Mouse (Mus musculus): Measurements from ENCODE around the gene Il21r. TPM values are rescaled to one million over a fixed set of nuclear protein-coding genes. Genes with fewer than 3 reads are reported as not detected.

Gene Il21r
- polyA plus RNA-seq, 1 experiment = 0.59 TPM

DNA sequence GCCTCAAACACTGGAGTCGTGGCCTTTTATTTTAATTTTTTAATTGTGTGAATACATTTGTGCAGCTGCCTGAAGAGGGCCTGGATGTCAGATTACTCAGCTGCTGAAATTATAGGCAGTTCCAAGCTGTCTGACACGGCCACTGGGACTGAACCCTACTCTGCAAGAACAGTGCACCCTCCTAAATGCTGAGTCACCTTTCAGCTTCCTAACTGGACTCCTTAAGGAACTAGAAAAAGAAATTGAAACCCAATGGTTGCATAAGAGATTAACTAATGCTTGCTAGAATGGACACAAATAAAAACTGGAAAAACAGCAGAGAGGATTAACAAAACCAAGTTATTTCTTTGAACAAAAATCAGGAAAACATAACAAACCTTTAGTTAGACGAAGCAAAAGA lies 6.8 kb upstream of the Il21r start:
- no peaks in the 10 kb centered on the region for H3K36me3 ChIP-seq (ENCODE audit: control insufficient read depth, insufficient read depth)
- no peak overlapping the region for H3K4me3 ChIP-seq
- H3K79me2 ChIP-seq (ENCODE audit: control insufficient read depth, insufficient read depth) = no peaks in the 10 kb centered on the region
- H3K27me3 ChIP-seq (ENCODE audit: control insufficient read depth, insufficient read depth, insufficient read length) = no peaks in the 10 kb centered on the region
- no peak overlapping the region for H3K4me2 ChIP-seq (ENCODE audit: low read depth)
- H3ac ChIP-seq (ENCODE audit: control insufficient read depth, insufficient read length) = no peak overlapping the region
- TF ChIP-seq TCF3 (IDR thresholded peaks at IDR 0.05; ENCODE audit: insufficient read length, low read depth) = no peak
- no peak for TF ChIP-seq REST (IDR thresholded peaks at IDR 0.05; ENCODE audit: insufficient read depth, insufficient read length)
- TF ChIP-seq CEBPB (IDR thresholded peaks at IDR 0.05; ENCODE audit: insufficient read depth, poor library complexity, severe bottlenecking) = no peak
- no peak for TF ChIP-seq TCF12 (IDR thresholded peaks at IDR 0.05; ENCODE audit: insufficient read depth, poor library complexity, severe bottlenecking)
- TF ChIP-seq E2F4 (IDR thresholded peaks at IDR 0.05; ENCODE audit: insufficient read depth) = no peak
- TF ChIP-seq SRF (IDR thresholded peaks at IDR 0.05; ENCODE audit: control insufficient read depth, insufficient read length, low read depth) = no peak
- TF ChIP-seq POLR2A (IDR thresholded peaks at IDR 0.05; ENCODE audit: insufficient read length, low read depth) = no peak
- TF ChIP-seq POLR2AphosphoS2 (IDR thresholded peaks at IDR 0.05; ENCODE audit: insufficient read length, low read depth) = no peak
- TF ChIP-seq USF1 (IDR thresholded peaks at IDR 0.05; ENCODE audit: low read depth) = no peak
- TF ChIP-seq MAX (IDR thresholded peaks at IDR 0.05; ENCODE audit: low read depth) = no peak
- no peak for TF ChIP-seq MYOD1 (IDR thresholded peaks at IDR 0.05; ENCODE audit: control insufficient read depth in 1 of 3, insufficient read length in 2 of 3, low read depth in 2 of 3)

DNA sequence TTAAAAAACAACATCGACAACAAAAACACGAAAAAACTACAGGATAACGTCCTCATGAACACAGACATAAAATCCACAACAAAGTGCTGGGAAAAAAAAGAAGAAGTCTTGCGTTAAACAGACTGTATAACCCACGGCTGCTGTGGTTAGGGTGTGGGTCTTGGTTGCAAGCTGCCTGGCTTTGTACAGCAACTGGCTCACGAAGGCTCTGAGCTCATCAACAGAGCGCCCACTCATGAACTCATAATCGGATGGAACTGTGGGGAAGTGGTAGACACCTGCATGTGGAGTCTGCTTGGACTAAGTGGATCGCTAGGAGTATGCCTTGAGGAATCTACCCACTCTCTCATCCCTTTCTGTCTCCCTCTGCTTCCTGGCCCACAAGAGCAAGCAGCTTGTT lies 6.1 kb upstream of the Il21r start:
- no peak for TF ChIP-seq E2F4 (IDR thresholded peaks at IDR 0.05; ENCODE audit: insufficient read depth)
- TF ChIP-seq POLR2AphosphoS2 (IDR thresholded peaks at IDR 0.05; ENCODE audit: insufficient read length, low read depth) = no peak
- no peak for TF ChIP-seq SRF (IDR thresholded peaks at IDR 0.05; ENCODE audit: control insufficient read depth, insufficient read length, low read depth)
- TF ChIP-seq TCF3 (IDR thresholded peaks at IDR 0.05; ENCODE audit: insufficient read length, low read depth) = no peak
- no peak for TF ChIP-seq TCF12 (IDR thresholded peaks at IDR 0.05; ENCODE audit: insufficient read depth, poor library complexity, severe bottlenecking)
- no peak for TF ChIP-seq MYOG (IDR thresholded peaks at IDR 0.05; ENCODE audit: control insufficient read depth in 1 of 3, insufficient read depth in 1 of 3, insufficient read length in 2 of 3, low read depth in 2 of 3)
- TF ChIP-seq REST (IDR thresholded peaks at IDR 0.05; ENCODE audit: insufficient read depth, insufficient read length) = no peak
- no peak for TF ChIP-seq POLR2A (IDR thresholded peaks at IDR 0.05; ENCODE audit: insufficient read length, low read depth)
- TF ChIP-seq MAX (IDR thresholded peaks at IDR 0.05; ENCODE audit: low read depth) = no peak
- no peak for TF ChIP-seq USF1 (IDR thresholded peaks at IDR 0.05; ENCODE audit: low read depth)
- no peak for TF ChIP-seq CEBPB (IDR thresholded peaks at IDR 0.05; ENCODE audit: insufficient read depth, poor library complexity, severe bottlenecking)
- TF ChIP-seq MYOD1 (IDR thresholded peaks at IDR 0.05; ENCODE audit: control insufficient read depth in 1 of 3, insufficient read length in 2 of 3, low read depth in 2 of 3) = no peak
- Histone ChIP-seq H3K79me2 (ENCODE audit: control insufficient read depth, insufficient read depth) (no peaks in the 10 kb centered on the region), H3K36me3 (ENCODE audit: control insufficient read depth, insufficient read depth) (no peaks in the 10 kb centered on the region), H3K27me3 (ENCODE audit: control insufficient read depth, insufficient read depth, insufficient read length) (no peaks in the 10 kb centered on the region), H3K4me3 (no peak overlapping the region), H3K4me2 (ENCODE audit: low read depth) (no peak overlapping the region), H3ac (ENCODE audit: control insufficient read depth, insufficient read length) (no peak overlapping the region)

DNA sequence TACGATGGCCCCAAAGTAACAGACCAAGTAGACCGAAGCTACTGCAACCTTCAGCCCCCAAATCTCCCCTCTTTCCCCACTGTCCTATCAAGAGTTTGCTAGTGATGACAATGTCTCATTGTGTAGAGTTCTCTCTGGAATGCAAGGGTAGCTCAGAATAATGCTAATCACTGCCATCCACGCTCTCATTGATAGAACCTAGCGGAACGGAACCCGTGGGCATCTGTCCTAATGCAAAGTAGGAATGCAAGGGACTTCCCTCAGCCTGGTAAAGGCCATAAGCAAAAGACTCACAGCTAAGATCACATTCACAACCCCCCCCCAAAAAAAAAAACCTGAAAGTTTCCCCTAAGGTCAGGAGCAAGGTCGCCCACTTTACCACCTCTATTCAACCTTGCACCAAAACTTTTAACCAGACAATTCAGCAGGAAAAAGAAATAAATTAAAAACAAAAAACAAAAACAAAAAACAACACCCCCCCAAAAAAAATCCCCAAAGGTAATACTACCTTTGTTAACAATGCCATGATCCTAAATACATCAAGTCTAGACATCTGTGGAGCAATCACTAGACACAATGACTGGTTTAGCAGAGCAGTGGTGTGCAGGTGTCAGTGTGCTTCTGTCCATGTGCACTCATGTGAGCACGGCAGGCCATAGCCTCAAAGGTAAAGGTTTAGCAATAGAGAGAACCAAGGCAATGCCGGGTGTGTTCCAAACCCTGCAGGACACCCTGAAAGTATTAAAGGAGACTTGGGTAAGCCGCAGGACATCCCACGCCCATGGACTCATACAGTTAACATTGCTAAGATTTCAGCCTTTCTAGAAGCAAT lies 5.5 kb upstream of the Il21r start:
- Histone ChIP-seq H3ac (ENCODE audit: control insufficient read depth, insufficient read length) (no peak overlapping the region), H3K4me2 (ENCODE audit: low read depth) (no peak overlapping the region), H3K79me2 (ENCODE audit: control insufficient read depth, insufficient read depth) (no peaks in the 10 kb centered on the region), H3K4me3 (no peak overlapping the region), H3K27me3 (ENCODE audit: control insufficient read depth, insufficient read depth, insufficient read length) (no peaks in the 10 kb centered on the region), H3K36me3 (ENCODE audit: control insufficient read depth, insufficient read depth) (no peaks in the 10 kb centered on the region)
- no peak for TF ChIP-seq E2F4 (IDR thresholded peaks at IDR 0.05; ENCODE audit: insufficient read depth)
- no peak for TF ChIP-seq MYOG (IDR thresholded peaks at IDR 0.05; ENCODE audit: control insufficient read depth in 1 of 3, insufficient read depth in 1 of 3, insufficient read length in 2 of 3, low read depth in 2 of 3)
- no peak for TF ChIP-seq POLR2A (IDR thresholded peaks at IDR 0.05; ENCODE audit: insufficient read length, low read depth)
- no peak for TF ChIP-seq POLR2AphosphoS2 (IDR thresholded peaks at IDR 0.05; ENCODE audit: insufficient read length, low read depth)
- no peak for TF ChIP-seq TCF12 (IDR thresholded peaks at IDR 0.05; ENCODE audit: insufficient read depth, poor library complexity, severe bottlenecking)
- TF ChIP-seq USF1 (IDR thresholded peaks at IDR 0.05; ENCODE audit: low read depth) = no peak
- no peak for TF ChIP-seq MYOD1 (IDR thresholded peaks at IDR 0.05; ENCODE audit: control insufficient read depth in 1 of 3, insufficient read length in 2 of 3, low read depth in 2 of 3)
- no peak for TF ChIP-seq REST (IDR thresholded peaks at IDR 0.05; ENCODE audit: insufficient read depth, insufficient read length)
- no peak for TF ChIP-seq TCF3 (IDR thresholded peaks at IDR 0.05; ENCODE audit: insufficient read length, low read depth)
- no peak for TF ChIP-seq CEBPB (IDR thresholded peaks at IDR 0.05; ENCODE audit: insufficient read depth, poor library complexity, severe bottlenecking)
- TF ChIP-seq MAX (IDR thresholded peaks at IDR 0.05; ENCODE audit: low read depth) = no peak
- TF ChIP-seq SRF (IDR thresholded peaks at IDR 0.05; ENCODE audit: control insufficient read depth, insufficient read length, low read depth) = no peak

DNA sequence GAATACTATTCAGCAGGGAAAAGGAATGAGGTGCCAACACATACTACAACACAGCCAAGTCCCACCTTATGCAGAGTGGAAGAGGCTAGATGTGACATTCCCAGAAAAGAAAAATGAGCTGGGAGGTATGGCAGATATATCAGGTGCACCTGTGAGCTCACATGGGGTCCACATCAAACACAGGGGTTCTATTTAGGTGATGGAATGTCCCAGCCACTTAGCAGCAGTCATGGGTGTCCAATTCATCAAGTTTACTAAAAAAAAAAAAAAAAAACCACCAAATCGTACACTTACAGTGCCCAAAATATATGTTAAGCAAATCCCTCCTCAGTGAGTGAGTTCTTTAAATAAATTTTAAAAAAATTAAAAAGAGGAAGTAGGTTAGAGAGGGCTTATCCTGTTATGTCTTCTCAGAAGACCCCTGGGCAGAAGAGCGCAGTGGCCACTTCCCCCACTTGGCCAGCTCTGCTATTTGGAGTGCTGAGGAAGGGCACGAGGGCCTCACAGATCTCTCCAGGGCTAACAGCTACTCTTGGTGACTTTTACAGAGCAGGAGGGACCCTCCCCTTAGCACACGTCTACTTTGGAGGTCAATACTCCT lies 3.8 kb upstream of the Il21r start:
- Histone ChIP-seq H3K4me2 (ENCODE audit: low read depth) (no peak overlapping the region), H3K4me3 (no peak overlapping the region), H3K79me2 (ENCODE audit: control insufficient read depth, insufficient read depth) (no peaks in the 10 kb centered on the region), H3K36me3 (ENCODE audit: control insufficient read depth, insufficient read depth) (no peaks in the 10 kb centered on the region), H3K27me3 (ENCODE audit: control insufficient read depth, insufficient read depth, insufficient read length) (no peaks in the 10 kb centered on the region), H3ac (ENCODE audit: control insufficient read depth, insufficient read length) (no peak overlapping the region)
- TF ChIP-seq REST (IDR thresholded peaks at IDR 0.05; ENCODE audit: insufficient read depth, insufficient read length) = no peak
- no peak for TF ChIP-seq POLR2A (IDR thresholded peaks at IDR 0.05; ENCODE audit: insufficient read length, low read depth)
- TF ChIP-seq USF1 (IDR thresholded peaks at IDR 0.05; ENCODE audit: low read depth) = no peak
- no peak for TF ChIP-seq MYOG (IDR thresholded peaks at IDR 0.05; ENCODE audit: control insufficient read depth in 1 of 3, insufficient read depth in 1 of 3, insufficient read length in 2 of 3, low read depth in 2 of 3)
- TF ChIP-seq E2F4 (IDR thresholded peaks at IDR 0.05; ENCODE audit: insufficient read depth) = no peak
- TF ChIP-seq TCF12 (IDR thresholded peaks at IDR 0.05; ENCODE audit: insufficient read depth, poor library complexity, severe bottlenecking) = no peak
- TF ChIP-seq TCF3 (IDR thresholded peaks at IDR 0.05; ENCODE audit: insufficient read length, low read depth) = no peak
- TF ChIP-seq SRF (IDR thresholded peaks at IDR 0.05; ENCODE audit: control insufficient read depth, insufficient read length, low read depth) = no peak
- no peak for TF ChIP-seq CEBPB (IDR thresholded peaks at IDR 0.05; ENCODE audit: insufficient read depth, poor library complexity, severe bottlenecking)
- TF ChIP-seq MAX (IDR thresholded peaks at IDR 0.05; ENCODE audit: low read depth) = no peak
- TF ChIP-seq MYOD1 (IDR thresholded peaks at IDR 0.05; ENCODE audit: control insufficient read depth in 1 of 3, insufficient read length in 2 of 3, low read depth in 2 of 3) = no peak
- TF ChIP-seq POLR2AphosphoS2 (IDR thresholded peaks at IDR 0.05; ENCODE audit: insufficient read length, low read depth) = no peak
